Mouse (Mus musculus): Measurements from ENCODE around the gene Tac4. TPM values are rescaled to one million over a fixed set of nuclear protein-coding genes. Genes with fewer than 3 reads are reported as not detected.
A peak's percentile ranks its signal among the peaks of the same experiment; 100 is the strongest.

Gene Tac4
- polyA plus RNA-seq, 1 experiment, result 0.44 TPM

- DNase-seq (ENCODE audit: low read depth in 1 of 2, low spot score in 2 of 2), result no peak
- TF ChIP-seq CTCF (IDR thresholded peaks at IDR 0.05; ENCODE audit: extremely low read depth, insufficient read depth, insufficient read length, insufficient replicate concordance) (no peak), POLR2A (IDR thresholded peaks at IDR 0.05; ENCODE audit: low read depth, low read length) (no peak)
- no peak overlapping the region for H3K27ac ChIP-seq (ENCODE audit: insufficient read depth, low read length)
- WGBS, result 66% methylated on average over 15 of the region's 15 CpGs
- H3K36me3 ChIP-seq (ENCODE audit: control insufficient read depth, insufficient read depth, low read length), result no peaks in the 10 kb centered on the region
- no peaks in the 10 kb centered on the region; the same call in 1 of the 2 replicates for H3K4me1 ChIP-seq (ENCODE audit: control insufficient read depth, insufficient read depth, insufficient read length)
- no peak overlapping the region for H3K4me3 ChIP-seq (ENCODE audit: extremely low read depth, insufficient read depth, insufficient read length)
- peaks cover 8% of the 10 kb centered on the region; the same call in 1 of the 2 replicates for H3K27me3 ChIP-seq (ENCODE audit: control insufficient read depth, insufficient read depth, low read length)
Observed at GRCm38 (mm10) chr11:95224124-95224893, 37.0 kb upstream of the Tac4 start.

GRCm38 (mm10) chr11:95225448-95225847, 35.9 kb upstream of the Tac4 start:
- H3K4me3 ChIP-seq (ENCODE audit: extremely low read depth, insufficient read depth, insufficient read length), result no peak overlapping the region
- 81% methylated on average over 7 of the region's 7 CpGs for WGBS
- TF ChIP-seq POLR2A (IDR thresholded peaks at IDR 0.05; ENCODE audit: low read depth, low read length) (no peak), CTCF (IDR thresholded peaks at IDR 0.05; ENCODE audit: extremely low read depth, insufficient read depth, insufficient read length, insufficient replicate concordance) (no peak)
- no peak overlapping the region for H3K27ac ChIP-seq (ENCODE audit: insufficient read depth, low read length)
- no peaks in the 10 kb centered on the region for H3K36me3 ChIP-seq (ENCODE audit: control insufficient read depth, insufficient read depth, low read length)
- H3K27me3 ChIP-seq (ENCODE audit: control insufficient read depth, insufficient read depth, low read length), result peaks cover 8% of the 10 kb centered on the region; the same call in 1 of the 2 replicates
- no peak for DNase-seq (ENCODE audit: low read depth in 1 of 2, low spot score in 2 of 2)
- H3K4me1 ChIP-seq (ENCODE audit: control insufficient read depth, insufficient read depth, insufficient read length), result no peaks in the 10 kb centered on the region; the same call in 1 of the 2 replicates

- H3K36me3 ChIP-seq (ENCODE audit: control insufficient read depth, insufficient read depth, low read length), result no peaks in the 10 kb centered on the region
- TF ChIP-seq CTCF (IDR thresholded peaks at IDR 0.05; ENCODE audit: extremely low read depth, insufficient read depth, insufficient read length, insufficient replicate concordance) (no peak), POLR2A (IDR thresholded peaks at IDR 0.05; ENCODE audit: low read depth, low read length) (no peak)
- peaks cover 8% of the 10 kb centered on the region; the same call in 1 of the 2 replicates for H3K27me3 ChIP-seq (ENCODE audit: control insufficient read depth, insufficient read depth, low read length)
- 89% methylated on average over 5 of the region's 5 CpGs for WGBS
- H3K4me3 ChIP-seq (ENCODE audit: extremely low read depth, insufficient read depth, insufficient read length), result no peak overlapping the region
- no peak overlapping the region for H3K27ac ChIP-seq (ENCODE audit: insufficient read depth, low read length)
- H3K4me1 ChIP-seq (ENCODE audit: control insufficient read depth, insufficient read depth, insufficient read length), result no peaks in the 10 kb centered on the region; the same call in 1 of the 2 replicates
- DNase-seq (ENCODE audit: low read depth in 1 of 2, low spot score in 2 of 2), result no peak
Observed at GRCm38 (mm10) chr11:95227467-95227866, 33.9 kb upstream of the Tac4 start.

GRCm38 (mm10) chr11:95231688-95232328, 29.5 kb upstream of the Tac4 start:
- WGBS, result 15% methylated on average over 24 of the region's 24 CpGs
- H3K27me3 ChIP-seq (ENCODE audit: control insufficient read depth, insufficient read depth, low read length), result no peaks in the 10 kb centered on the region
- no peaks in the 10 kb centered on the region for H3K4me1 ChIP-seq (ENCODE audit: control insufficient read depth, insufficient read depth, insufficient read length)
- peak in 1 of 2 experiments; percentile 46 for DNase-seq (ENCODE audit: low read depth in 1 of 2, low spot score in 2 of 2)
- TF ChIP-seq POLR2A (IDR thresholded peaks at IDR 0.05; ENCODE audit: low read depth, low read length) (no peak), CTCF (IDR thresholded peaks at IDR 0.05; ENCODE audit: extremely low read depth, insufficient read depth, insufficient read length, insufficient replicate concordance) (peak; percentile 51; the same call in 1 of the 2 replicates)
- H3K36me3 ChIP-seq (ENCODE audit: control insufficient read depth, insufficient read depth, low read length), result no peaks in the 10 kb centered on the region
- no peak overlapping the region for H3K27ac ChIP-seq (ENCODE audit: insufficient read depth, low read length)
- no peak overlapping the region for H3K4me3 ChIP-seq (ENCODE audit: extremely low read depth, insufficient read depth, insufficient read length)

- DNase-seq (ENCODE audit: low read depth in 1 of 2, low spot score in 2 of 2), result no peak
- Histone ChIP-seq H3K4me3 (ENCODE audit: extremely low read depth, insufficient read depth, insufficient read length) (no peak overlapping the region), H3K27me3 (ENCODE audit: control insufficient read depth, insufficient read depth, low read length) (no peaks in the 10 kb centered on the region), H3K27ac (ENCODE audit: insufficient read depth, low read length) (no peak overlapping the region), H3K4me1 (ENCODE audit: control insufficient read depth, insufficient read depth, insufficient read length) (no peaks in the 10 kb centered on the region), H3K36me3 (ENCODE audit: control insufficient read depth, insufficient read depth, low read length) (no peaks in the 10 kb centered on the region)
- 48% methylated on average over 6 of the region's 6 CpGs for WGBS
- TF ChIP-seq POLR2A (IDR thresholded peaks at IDR 0.05; ENCODE audit: low read depth, low read length), result no peak
- no peak for TF ChIP-seq CTCF (IDR thresholded peaks at IDR 0.05; ENCODE audit: extremely low read depth, insufficient read depth, insufficient read length, insufficient replicate concordance)
Observed at GRCm38 (mm10) chr11:95232329-95232696, 29.0 kb upstream of the Tac4 start.

GRCm38 (mm10) chr11:95238477-95238876, 22.9 kb upstream of the Tac4 start:
- H3K36me3 ChIP-seq (ENCODE audit: control insufficient read depth, insufficient read depth, low read length), result no peaks in the 10 kb centered on the region
- no peak for DNase-seq (ENCODE audit: low read depth in 1 of 2, low spot score in 2 of 2)
- H3K4me1 ChIP-seq (ENCODE audit: control insufficient read depth, insufficient read depth, insufficient read length), result no peaks in the 10 kb centered on the region
- TF ChIP-seq POLR2A (IDR thresholded peaks at IDR 0.05; ENCODE audit: low read depth, low read length) (no peak), CTCF (IDR thresholded peaks at IDR 0.05; ENCODE audit: extremely low read depth, insufficient read depth, insufficient read length, insufficient replicate concordance) (no peak)
- no peak overlapping the region for H3K4me3 ChIP-seq (ENCODE audit: extremely low read depth, insufficient read depth, insufficient read length)
- 77% methylated on average over 6 of the region's 6 CpGs for WGBS
- H3K27ac ChIP-seq (ENCODE audit: insufficient read depth, low read length), result no peak overlapping the region
- H3K27me3 ChIP-seq (ENCODE audit: control insufficient read depth, insufficient read depth, low read length), result no peaks in the 10 kb centered on the region
